Mouse (Mus musculus) intestine, embryonic 15.5 days (tissue): ENCODE data around the gene Tcte3. TPM values are rescaled to one million over a fixed set of nuclear protein-coding genes. Genes with fewer than 3 reads are reported as not detected.
"Not testable (repeated sequence)": the region's sequence is repeated elsewhere in the genome, so short reads cannot be mapped to it uniquely, and the experiment has no call there.

Source experiments
- ATAC-seq: fragments of 200-750 bp; cut with Nextera tagmentation; 2 replicates; pipeline ENCODE4 v1.8.0; 2017; ENCODE audit warnings: moderate TSS enrichment, moderate library complexity
- H3K27ac ChIP-seq: fragments of 300-500 bp; sonication (generic); 2 replicates; pipeline ENCODE4 v1.5.1; 2015; ENCODE audit warnings: mild to moderate bottlenecking, inconsistent platforms
- H3K27me3 ChIP-seq: fragments of 300-500 bp; sonication (generic); replicated peaks from 2 replicates; pipeline ENCODE4 v1.6.1; 2015; ENCODE audit warnings: inconsistent platforms
- H3K36me3 ChIP-seq: fragments of 300-500 bp; sonication (generic); 2 replicates; pipeline ENCODE4 v1.6.1; 2015; ENCODE audit warnings: inconsistent platforms
- H3K4me1 ChIP-seq: fragments of 300-500 bp; sonication (generic); replicated peaks from 2 replicates; pipeline ENCODE4 v1.6.1; 2015; ENCODE audit warnings: inconsistent platforms
- H3K4me2 ChIP-seq: fragments of 300-500 bp; sonication (generic); replicated peaks from 2 replicates; pipeline ENCODE4 v1.6.1; 2015; ENCODE audit warnings: mild to moderate bottlenecking, inconsistent platforms
- H3K4me3 ChIP-seq: fragments of 300-500 bp; sonication (generic); replicated peaks from 2 replicates; pipeline ENCODE4 v1.5.1; 2015; ENCODE audit warnings: inconsistent platforms
- H3K9ac ChIP-seq: fragments of 300-500 bp; sonication (generic); 2 replicates; pipeline ENCODE4 v1.6.1; 2015; ENCODE audit warnings: inconsistent platforms
- H3K9me3 ChIP-seq: fragments of 300-500 bp; sonication (generic); 2 replicates; pipeline ENCODE4 v1.6.1; 2016; ENCODE audit warnings: inconsistent platforms
- WGBS: fragments of 180-500 bp; shearing (Covaris S2); methylation state at CpG from one replicate; pipeline ENCODE4 v1.1.7; 2015; 5-methylcytosine and 5-hydroxymethylcytosine counted together
- polyA plus RNA-seq: library from polyadenylated mRNA; unstranded; fragments of >200 nt; fragmentation: Nextera tagmentation; extraction: Ambion mirVana; gene quantifications from 2 replicates; pipeline ENCODE4 v1.2.1, GENCODE M21; 2015

Tcte3 gene
- polyA plus RNA-seq, 1 experiment from 2014 or later: 0.93 TPM

GRCm38 (mm10) chr17:14977718-14978361 lies 63.4 kb downstream of the Tcte3 start:
- H3K27ac ChIP-seq, H3K4me2 ChIP-seq, H3K4me1 ChIP-seq, H3K4me3 ChIP-seq, H3K27me3 ChIP-seq, H3K9ac ChIP-seq, H3K36me3 ChIP-seq, H3K9me3 ChIP-seq: not testable (repeated sequence)
- peak; percentile 48 for ATAC-seq
- WGBS: 0% methylated on average over 4 of the region's 7 CpGs

Other genes starting within 250 kb of the Tcte3 start
- 5.6 and 8.0 TPM in 2 replicates for gene Wdr27, start 98.3 kb downstream of the Tcte3 start, polyA plus RNA-seq
- gene 1600012H06Rik, start 98.3 kb downstream of the Tcte3 start, polyA plus RNA-seq: 35.3 and 40.0 TPM in 2 replicates
- 35.6 and 40.7 TPM in 2 replicates for gene Phf10, start 80.2 kb downstream of the Tcte3 start, polyA plus RNA-seq
- 6.5 and 9.5 TPM in 2 replicates for gene 9030025P20Rik, start 63.0 kb downstream of the Tcte3 start, polyA plus RNA-seq
- 0.72 and 2.7 TPM in 2 replicates for gene Gm3417, start 62.7 kb downstream of the Tcte3 start, polyA plus RNA-seq
- 7.4 and 7.6 TPM in 2 replicates for gene Gm3435, start 31.3 kb downstream of the Tcte3 start, polyA plus RNA-seq
- gene Ermard, start 280 bp downstream of the Tcte3 start, polyA plus RNA-seq: 54.6 and 65.7 TPM in 2 replicates
- 4.3 TPM in 2 replicates for gene Gm3448, start within 50 bp of the Tcte3 start, polyA plus RNA-seq